Mouse (Mus musculus): Measurements from ENCODE around the gene Poc1a. TPM values are rescaled to one million over a fixed set of nuclear protein-coding genes. Genes with fewer than 3 reads are reported as not detected.

Poc1a gene
- total and polyA plus RNA-seq, 3 experiments: 3.4 to 7.1 (median 5.4) TPM

- no peak for DNase-seq
Measured at GRCm38 (mm10) chr9:106338462-106339172, 57.8 kb downstream of the Poc1a start.

- DNase-seq: no peak
Measured at GRCm38 (mm10) chr9:106339173-106339558, 58.3 kb downstream of the Poc1a start.

GRCm38 (mm10) chr9:106339730-106340129 is 58.9 kb downstream of the Poc1a start:
- DNase-seq: no peak

GRCm38 (mm10) chr9:106340501-106341312 is 59.8 kb downstream of the Poc1a start:
- no peak for DNase-seq

- DNase-seq: no peak
Measured at GRCm38 (mm10) chr9:106341313-106341686, 60.4 kb downstream of the Poc1a start.

GRCm38 (mm10) chr9:106342573-106342972 is 61.7 kb downstream of the Poc1a start:
- no peak for DNase-seq

- peak; percentile 92 for DNase-seq
Measured at GRCm38 (mm10) chr9:106345167-106345566, 64.3 kb downstream of the Poc1a start.

- no peak for DNase-seq
Measured at GRCm38 (mm10) chr9:106345630-106346029, 64.8 kb downstream of the Poc1a start.

- DNase-seq: no peak
Measured at GRCm38 (mm10) chr9:106348281-106348680, 67.4 kb downstream of the Poc1a start.

- peak; percentile 26 for DNase-seq
Measured at GRCm38 (mm10) chr9:106349075-106349474, 68.2 kb downstream of the Poc1a start.

- no peak for DNase-seq
Measured at GRCm38 (mm10) chr9:106351178-106351577, 70.3 kb downstream of the Poc1a start.

GRCm38 (mm10) chr9:106353779-106354178 is 72.9 kb downstream of the Poc1a start:
- DNase-seq: peak; percentile 45

- DNase-seq: no peak
Measured at GRCm38 (mm10) chr9:106354810-106355209, 73.9 kb downstream of the Poc1a start.

- no peak for DNase-seq
Measured at GRCm38 (mm10) chr9:106355217-106355974, 74.5 kb downstream of the Poc1a start.

GRCm38 (mm10) chr9:106355975-106356286 is 75.1 kb downstream of the Poc1a start:
- DNase-seq: no peak

- DNase-seq: no peak
Measured at GRCm38 (mm10) chr9:106356323-106356844, 75.5 kb downstream of the Poc1a start.

GRCm38 (mm10) chr9:106357167-106357566 is 76.3 kb downstream of the Poc1a start:
- DNase-seq: no peak

- DNase-seq: no peak
Measured at GRCm38 (mm10) chr9:106359297-106359696, 78.4 kb downstream of the Poc1a start.

- no peak for DNase-seq
Measured at GRCm38 (mm10) chr9:106361140-106361539, 80.3 kb downstream of the Poc1a start.

GRCm38 (mm10) chr9:106365333-106365732 is 84.5 kb downstream of the Poc1a start:
- no peak for DNase-seq

GRCm38 (mm10) chr9:106366188-106366587 is 85.3 kb downstream of the Poc1a start:
- DNase-seq: no peak

GRCm38 (mm10) chr9:106367001-106367400 is 86.1 kb downstream of the Poc1a start:
- DNase-seq: no peak

Measured in adrenal gland, adult 2 months (tissue).